ENCODE assay signal across 23 mouse cellular contexts in the genomic region with DNA sequence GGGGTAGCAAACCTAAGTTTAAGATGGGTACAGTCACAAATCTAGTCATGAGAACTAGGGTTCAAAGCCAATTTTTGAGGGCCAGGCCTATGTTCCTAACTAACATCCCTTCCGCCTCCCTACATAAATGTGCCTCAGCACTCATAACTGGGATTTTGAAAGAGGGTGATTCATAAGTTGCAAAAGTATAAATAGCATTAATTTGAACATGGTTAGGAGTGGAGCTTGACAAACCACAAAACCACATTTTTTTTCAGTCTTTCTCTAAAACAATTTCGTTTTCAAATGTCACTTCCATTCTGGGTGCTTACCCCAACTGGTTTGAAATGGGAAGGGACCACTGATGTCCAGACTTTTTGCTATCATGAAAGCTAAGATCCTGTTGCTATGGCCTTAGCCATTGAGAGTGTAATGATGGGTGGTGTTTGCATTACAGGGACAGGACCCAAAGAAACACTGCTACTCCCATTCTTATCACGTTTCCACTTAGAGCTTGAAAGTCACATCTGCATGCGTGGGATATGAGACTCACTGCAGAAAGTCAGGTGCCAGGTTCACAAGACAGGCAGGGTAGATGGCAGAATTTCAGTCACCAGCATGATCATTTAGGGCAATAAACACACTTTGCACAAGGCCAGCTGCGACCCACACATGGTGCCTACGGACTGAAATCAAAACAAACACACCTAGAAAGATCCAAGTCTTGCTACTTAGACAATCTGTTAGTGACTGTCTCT.
DNase-seq lines count a peak whose midpoint lies in the region; ATAC-seq and TF ChIP-seq lines count a peak whose summit lies in the region.
"Had no signal": no experiment of that assay in that cellular context is flagged by ENCODE, and none has a peak within 500 bp of the region (broad histone marks: within the 10 kb centered on the region; RNA-seq: fewer than 3 reads in every experiment).

No protein-coding gene starts in this region.

- H3K4me2 ChIP-seq in lung, postnatal 0 days (replicated peaks; ENCODE audit: low read depth, low read length): no peak overlapping the region
- H3K4me2 ChIP-seq: embryonic facial prominence, embryonic 12.5 days; forebrain, embryonic 15.5 days; limb, embryonic 12.5 days; liver, embryonic 12.5 days; midbrain, embryonic 12.5 days; neural tube, embryonic 13.5 days had no signal

- H3K9me3 ChIP-seq in lung, postnatal 0 days (ENCODE audit: low read length): no peaks in the 10 kb centered on the region
- H3K9me3 ChIP-seq: embryonic facial prominence, embryonic 12.5 days; forebrain, embryonic 15.5 days; liver, embryonic 12.5 days; midbrain, embryonic 12.5 days; neural tube, embryonic 13.5 days had no signal

- peak; percentile 43 for DNase-seq in lung, postnatal 0 days (ENCODE audit: low spot score)
- no peak for DNase-seq in lung, postnatal 14 days
- no peak for DNase-seq in kidney, adult 9 months
- no peak for DNase-seq in gastrocnemius, adult 2 months
- DNase-seq in heart, adult 8-10 months (ENCODE audit: low spot score): no peak
- DNase-seq: cerebellum, adult 9-10 months; heart, adult 18-20 months; heart, postnatal 36 days; kidney, adult 11 months; kidney, postnatal 10 days; lung, adult 2 months; lung, postnatal 4 days; thymus, postnatal 4 days had no signal

- H3K27ac ChIP-seq in lung, postnatal 0 days (ENCODE audit: low read length): no peak overlapping the region
- no peak overlapping the region for H3K27ac ChIP-seq in gastrocnemius, adult 2 months
- H3K27ac ChIP-seq: embryonic facial prominence, embryonic 12.5 days; forebrain, embryonic 15.5 days; limb, embryonic 12.5 days; liver, embryonic 12.5 days; midbrain, embryonic 12.5 days; neural tube, embryonic 13.5 days had no signal

- no peaks in the 10 kb centered on the region for H3K36me3 ChIP-seq in lung, postnatal 0 days (ENCODE audit: insufficient read depth, low read length)
- H3K36me3 ChIP-seq: embryonic facial prominence, embryonic 12.5 days; forebrain, embryonic 15.5 days; G1E; limb, embryonic 12.5 days; liver, embryonic 12.5 days; midbrain, embryonic 12.5 days; neural tube, embryonic 13.5 days had no signal

- TF ChIP-seq EP300 in lung, postnatal 0 days (IDR thresholded peaks at IDR 0.05): no peak

- no peak overlapping the region for H3K4me3 ChIP-seq in lung, postnatal 0 days (ENCODE audit: low read depth, low read length)
- H3K4me3 ChIP-seq in gastrocnemius, adult 2 months: no peak overlapping the region
- H3K4me3 ChIP-seq: embryonic facial prominence, embryonic 12.5 days; forebrain, embryonic 15.5 days; limb, embryonic 12.5 days; liver, embryonic 12.5 days; midbrain, embryonic 12.5 days; neural tube, embryonic 13.5 days had no signal

- no peak for ATAC-seq in lung, postnatal 0 days
- peak; percentile 52 for ATAC-seq in activated CD4-positive, CD25-positive, alpha-beta regulatory T cell, adult 4 months
- peak; percentile 55 for ATAC-seq in inflammation-experienced regulatory T-cells, adult 6 months
- ATAC-seq: forebrain, embryonic 15.5 days; hindbrain, embryonic 16.5 days; liver, embryonic 12.5 days had no signal

- 55% methylated on average over 6 of the region's 6 CpGs for WGBS in lung, postnatal 0 days

- no peak overlapping the region for H3K9ac ChIP-seq in lung, postnatal 0 days (replicated peaks; ENCODE audit: low read depth)
- H3K9ac ChIP-seq: embryonic facial prominence, embryonic 12.5 days; forebrain, embryonic 15.5 days; limb, embryonic 12.5 days; liver, embryonic 12.5 days; midbrain, embryonic 12.5 days; neural tube, embryonic 13.5 days had no signal

- intact Hi-C loops in gastrocnemius, adult 2 months (cut with DNase I): no loop called here

- H3K27me3 ChIP-seq in lung, postnatal 0 days (replicated peaks; ENCODE audit: insufficient read depth, low read length): no peaks in the 10 kb centered on the region
- H3K27me3 ChIP-seq: embryonic facial prominence, embryonic 12.5 days; forebrain, embryonic 15.5 days; limb, embryonic 12.5 days; liver, embryonic 12.5 days; midbrain, embryonic 12.5 days; neural tube, embryonic 13.5 days had no signal

- TF ChIP-seq CTCF in lung, postnatal 0 days (IDR thresholded peaks at IDR 0.05): no peak
- TF ChIP-seq CTCF in gastrocnemius, adult 2 months (IDR thresholded peaks at IDR 0.05): no peak

- no peaks in the 10 kb centered on the region; the same call in 1 of the 2 replicates for H3K4me1 ChIP-seq in lung, postnatal 0 days (ENCODE audit: insufficient read depth, low read depth, low read length)
